Mouse (Mus musculus) right cerebral cortex, postnatal 10 days (tissue): Measurements from ENCODE around the gene Gm10645.

Source experiments
- DNase-seq, 2 experiments: peaks; one replicate each; pipeline ENCODE4 v3.0.0; 2021; ENCODE audit warnings: low spot score in 2 of 2

Gm10645 gene

GRCm38 (mm10) chr8:83165931-83166867 is at the start of gene Gm10645:
Gm10645 (minus strand) TSS chr8:83166170.
- DNase-seq = peak; percentile 78 to 79

- no peak for DNase-seq
Observed at GRCm38 (mm10) chr8:83215065-83215464, 49.1 kb upstream of the Gm10645 start.

GRCm38 (mm10) chr8:83210676-83211075 is 44.7 kb upstream of the Gm10645 start:
- no peak for DNase-seq

- DNase-seq = no peak
Observed at GRCm38 (mm10) chr8:83209581-83209980, 43.6 kb upstream of the Gm10645 start.

- DNase-seq = peak in 1 of 2 experiments; percentile 57
Observed at GRCm38 (mm10) chr8:83205907-83206306, 39.9 kb upstream of the Gm10645 start.

GRCm38 (mm10) chr8:83202946-83203345 is 37.0 kb upstream of the Gm10645 start:
- DNase-seq = peak in 1 of 2 experiments; percentile 39

- peak; percentile 52 to 73 for DNase-seq
Observed at GRCm38 (mm10) chr8:83200191-83201177, 34.5 kb upstream of the Gm10645 start.

- no peak for DNase-seq
Observed at GRCm38 (mm10) chr8:83199715-83200114, 33.7 kb upstream of the Gm10645 start.

GRCm38 (mm10) chr8:83196088-83196487 is 30.1 kb upstream of the Gm10645 start:
- peak; percentile 66 to 74 for DNase-seq

GRCm38 (mm10) chr8:83189538-83190095 is 23.6 kb upstream of the Gm10645 start:
- DNase-seq = no peak

GRCm38 (mm10) chr8:83187363-83187962 is 21.5 kb upstream of the Gm10645 start:
- DNase-seq = no peak

- DNase-seq = no peak
Observed at GRCm38 (mm10) chr8:83186376-83186775, 20.4 kb upstream of the Gm10645 start.

- no peak for DNase-seq
Observed at GRCm38 (mm10) chr8:83182784-83183183, 16.8 kb upstream of the Gm10645 start.

- no peak for DNase-seq
Observed at GRCm38 (mm10) chr8:83181851-83182482, 16.0 kb upstream of the Gm10645 start.

GRCm38 (mm10) chr8:83178228-83178742 is 12.3 kb upstream of the Gm10645 start:
- DNase-seq = no peak

- no peak for DNase-seq
Observed at GRCm38 (mm10) chr8:83177317-83178195, 11.6 kb upstream of the Gm10645 start.

GRCm38 (mm10) chr8:83176785-83177184 is 10.8 kb upstream of the Gm10645 start:
- DNase-seq = no peak

- peak; percentile 54 to 58 for DNase-seq
Observed at GRCm38 (mm10) chr8:83175680-83176079, 9.7 kb upstream of the Gm10645 start.

GRCm38 (mm10) chr8:83170894-83171293 is 4.9 kb upstream of the Gm10645 start:
- DNase-seq = no peak

- DNase-seq = no peak
Observed at GRCm38 (mm10) chr8:83169709-83170108, 3.7 kb upstream of the Gm10645 start.
